Mouse (Mus musculus) adrenal gland, adult 18-20 months (tissue): Measurements from ENCODE around the gene Zdhhc6. TPM values are rescaled to one million over a fixed set of nuclear protein-coding genes. Genes with fewer than 3 reads are reported as not detected.

Experiments used
- DNase-seq, 2 experiments: peaks; one replicate each; pipeline ENCODE4 v3.0.0; 2021 to 2022; ENCODE audit warnings: low spot score in 2 of 2
- total RNA-seq, 2 experiments: library from RNA; stranded (reverse); gene quantifications; 1 replicate in 1 of 2; 2 replicates in 1 of 2; pipeline ENCODE4 v1.2.3; 2021

Zdhhc6 gene
- total RNA-seq, 2 experiments from 2014 or later, result 36.4 to 37.1 TPM

DNA sequence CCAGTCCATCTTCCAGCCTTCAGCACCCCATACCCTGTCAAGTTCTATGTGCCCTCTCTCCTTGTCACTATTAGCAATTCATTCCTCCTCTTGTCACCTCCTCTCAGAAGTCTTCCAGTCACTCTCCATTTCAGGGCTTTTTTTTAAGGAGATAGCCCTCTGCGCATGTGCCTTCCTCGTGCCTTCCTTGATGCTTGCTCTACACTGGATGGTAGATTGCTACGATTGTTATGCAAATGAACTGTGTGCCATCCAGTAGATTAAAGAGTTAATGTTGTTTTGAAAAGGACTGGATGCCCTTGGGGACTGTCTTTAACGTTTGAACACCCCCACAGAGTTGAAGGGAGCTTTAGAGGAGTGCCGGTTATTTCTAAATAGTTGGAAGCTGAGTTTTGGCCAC lies 89.2 kb downstream of the Zdhhc6 start:
- DNase-seq, result no peak

DNA sequence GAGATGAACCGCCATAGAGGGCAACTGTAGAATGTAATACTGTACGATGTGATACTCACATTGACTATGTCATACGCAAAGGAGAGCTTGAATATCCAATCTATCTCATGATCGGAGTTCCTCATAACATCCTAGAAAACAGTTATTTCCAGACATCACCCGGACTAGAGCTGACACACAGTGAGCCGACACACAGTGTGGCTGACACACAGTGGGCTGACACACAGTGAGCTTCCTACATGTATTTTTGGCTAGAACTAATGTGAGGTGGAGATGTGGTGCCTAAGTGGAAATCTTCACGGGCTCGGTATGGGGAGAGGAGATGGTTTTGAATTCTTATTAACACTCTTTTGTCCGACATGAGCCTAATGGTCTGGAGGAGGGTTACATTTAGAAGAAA lies 93.6 kb downstream of the Zdhhc6 start:
- no peak for DNase-seq

Other genes starting within 250 kb of the Zdhhc6 start
- gene Gpam, start 188.8 kb downstream of the Zdhhc6 start, total RNA-seq, result 100 to 1,000 TPM in 1 of 2 experiments, 10 to 100 TPM in 1; 87.8 to 419 TPM
- gene Tectb, start 135.3 kb downstream of the Zdhhc6 start, total RNA-seq, result 1 to 10 TPM in 1 of 2 experiments, under 1 TPM in 1; 0.22 to 1.1 TPM
- gene Gucy2g, start 74.8 kb downstream of the Zdhhc6 start, total RNA-seq, result not detected
- 100 to 1,000 TPM; 265 to 297 TPM for gene Acsl5, start 64.1 kb downstream of the Zdhhc6 start, total RNA-seq
- gene Vti1a, start 263 bp upstream of the Zdhhc6 start, total RNA-seq, result 10 to 100 TPM; 30.2 to 33.6 TPM